Mouse (Mus musculus): Measurements from ENCODE around the gene Ccnd3. TPM values are rescaled to one million over a fixed set of nuclear protein-coding genes. Genes with fewer than 3 reads are reported as not detected.

Ccnd3 gene
- polyA plus RNA-seq, 1 experiment from 2014 or later: 60.6 TPM

DNA sequence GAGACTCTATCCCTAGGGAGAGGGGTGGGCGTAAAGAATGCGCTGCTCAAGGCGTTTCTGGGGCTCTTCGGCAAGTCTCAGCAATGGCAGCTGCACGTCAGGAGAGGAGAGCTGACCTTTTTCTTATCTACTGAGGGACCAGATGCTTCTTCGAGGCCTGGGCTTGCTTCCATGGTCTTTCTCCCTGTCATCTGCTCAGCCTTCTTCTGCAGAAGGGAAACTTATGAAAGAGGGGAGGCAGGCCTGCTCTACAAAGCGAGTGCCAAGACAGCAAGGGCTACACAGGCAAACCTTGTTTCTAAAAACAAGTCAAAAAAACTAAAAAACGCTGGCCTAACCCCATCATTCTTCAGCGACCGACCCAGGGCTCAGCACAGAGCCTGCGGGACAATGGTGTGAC is 70.0 kb downstream of the Ccnd3 start:
- no peaks in the 10 kb centered on the region for H3K27me3 ChIP-seq (replicated peaks; ENCODE audit: control insufficient read depth, insufficient read depth, low read length)
- H3K4me1 ChIP-seq (ENCODE audit: control insufficient read depth, insufficient read depth, low read length): no peaks in the 10 kb centered on the region
- H3K36me3 ChIP-seq (ENCODE audit: control insufficient read depth, insufficient read depth, low read length): no peaks in the 10 kb centered on the region
- ATAC-seq (no peak), DNase-seq (ENCODE audit: low spot score) (no peak)
- no peaks in the 10 kb centered on the region for H3K9me3 ChIP-seq (replicated peaks; ENCODE audit: control insufficient read depth, low read length)
- H3K9ac ChIP-seq (ENCODE audit: low read length): no peak overlapping the region
- H3K27ac ChIP-seq (ENCODE audit: low read depth, low read length): no peak overlapping the region
- WGBS: 77% methylated on average over 11 of the region's 11 CpGs
- no peak overlapping the region for H3K4me3 ChIP-seq (ENCODE audit: low read depth, low read length)
- no peak overlapping the region for H3K4me2 ChIP-seq (ENCODE audit: low read length)

DNA sequence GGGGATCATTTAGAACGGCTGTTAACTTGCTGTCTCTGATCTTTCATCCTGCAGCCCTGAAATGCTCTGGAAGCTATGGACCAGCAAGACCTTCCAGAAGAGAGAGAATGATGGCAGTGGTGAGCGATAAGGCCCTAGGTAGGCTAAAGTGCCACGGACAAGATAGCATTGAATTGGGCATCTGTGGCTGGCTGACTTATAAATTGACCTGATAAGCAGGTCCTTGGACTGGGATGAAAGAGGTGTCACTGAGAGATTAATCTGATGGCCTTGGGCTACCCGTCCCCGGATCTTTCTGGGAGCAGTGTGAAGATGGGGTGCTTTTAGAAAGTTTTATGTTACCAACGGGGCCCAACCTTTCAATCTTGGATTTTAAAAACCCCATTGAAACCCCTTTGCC is 73.8 kb downstream of the Ccnd3 start:
- Histone ChIP-seq H3K4me1 (ENCODE audit: control insufficient read depth, insufficient read depth, low read length) (no peaks in the 10 kb centered on the region), H3K9me3 (replicated peaks; ENCODE audit: control insufficient read depth, low read length) (no peaks in the 10 kb centered on the region), H3K36me3 (ENCODE audit: control insufficient read depth, insufficient read depth, low read length) (no peaks in the 10 kb centered on the region), H3K4me3 (ENCODE audit: low read depth, low read length) (no peak overlapping the region), H3K27ac (ENCODE audit: low read depth, low read length) (no peak overlapping the region), H3K9ac (ENCODE audit: low read length) (no peak overlapping the region), H3K4me2 (ENCODE audit: low read length) (no peak overlapping the region), H3K27me3 (replicated peaks; ENCODE audit: control insufficient read depth, insufficient read depth, low read length) (no peaks in the 10 kb centered on the region)
- 84% methylated on average over 6 of the region's 6 CpGs for WGBS
- ATAC-seq: no peak
- DNase-seq (ENCODE audit: low spot score): no peak

DNA sequence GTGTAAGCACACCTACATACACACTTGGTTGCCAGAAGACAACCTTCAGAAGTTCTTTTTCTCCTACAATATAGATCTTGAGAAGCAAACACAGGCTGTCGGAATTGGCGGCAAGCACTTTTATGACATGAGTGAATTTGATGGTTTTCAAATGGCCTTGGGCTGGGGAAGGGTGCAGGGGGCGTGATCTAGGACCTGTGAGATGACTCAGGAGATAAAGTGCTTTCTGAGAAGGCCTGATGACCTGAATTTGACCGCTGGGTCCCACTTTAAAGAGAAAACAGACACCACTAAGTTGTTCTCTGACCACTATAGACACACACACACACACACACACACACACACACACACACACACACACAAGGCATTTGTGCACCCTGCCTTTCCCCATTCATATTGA is 76.1 kb downstream of the Ccnd3 start:
- H3K27me3 ChIP-seq (replicated peaks; ENCODE audit: control insufficient read depth, insufficient read depth, low read length): no peaks in the 10 kb centered on the region
- H3K4me2 ChIP-seq (ENCODE audit: low read length): no peak overlapping the region
- H3K9ac ChIP-seq (ENCODE audit: low read length): no peak overlapping the region
- no peaks in the 10 kb centered on the region for H3K36me3 ChIP-seq (ENCODE audit: control insufficient read depth, insufficient read depth, low read length)
- 94% methylated on average over 4 of the region's 4 CpGs for WGBS
- no peaks in the 10 kb centered on the region for H3K9me3 ChIP-seq (replicated peaks; ENCODE audit: control insufficient read depth, low read length)
- no peaks in the 10 kb centered on the region for H3K4me1 ChIP-seq (ENCODE audit: control insufficient read depth, insufficient read depth, low read length)
- no peak overlapping the region for H3K27ac ChIP-seq (ENCODE audit: low read depth, low read length)
- ATAC-seq (no peak), DNase-seq (ENCODE audit: low spot score) (no peak)
- no peak overlapping the region for H3K4me3 ChIP-seq (ENCODE audit: low read depth, low read length)

DNA sequence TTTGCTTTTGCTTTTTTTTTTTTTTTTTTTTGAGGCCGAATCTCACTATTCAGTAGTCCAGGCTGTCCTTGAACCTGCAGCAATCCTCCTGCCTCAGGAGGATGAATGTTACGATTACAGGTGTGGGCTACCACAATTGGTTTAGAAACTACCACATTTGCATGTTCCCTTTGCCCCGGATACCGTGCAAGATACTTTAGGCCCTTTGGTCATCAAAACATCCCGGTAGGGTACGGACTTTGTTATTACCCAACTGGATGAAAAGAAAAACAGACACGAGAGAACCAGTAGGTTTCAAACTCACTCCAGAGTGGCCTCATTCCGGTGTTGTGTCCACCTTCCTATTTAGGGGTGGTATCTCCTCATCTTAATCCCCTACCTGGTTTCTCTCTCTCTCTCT is 83.7 kb downstream of the Ccnd3 start:
- no peak for ATAC-seq

DNA sequence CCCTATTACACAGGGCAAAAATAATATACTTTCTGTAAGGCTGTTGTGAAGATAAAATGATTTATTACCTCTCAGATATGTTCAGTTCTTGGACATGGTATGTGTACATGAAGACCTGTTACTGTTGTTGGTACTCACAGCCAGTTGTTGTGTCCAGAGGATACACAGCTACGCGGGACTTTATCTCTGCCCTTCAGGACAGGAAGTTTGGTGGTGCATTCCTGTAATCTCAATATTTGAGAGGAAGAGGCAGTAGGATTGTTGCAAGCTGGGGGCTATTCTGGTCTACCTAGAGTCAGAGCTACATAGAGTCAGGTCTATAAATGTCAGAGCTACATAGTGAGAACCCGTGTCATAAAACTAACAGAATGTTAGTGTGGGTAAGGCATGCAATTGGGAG is 86.2 kb downstream of the Ccnd3 start:
- Histone ChIP-seq H3K9ac (ENCODE audit: low read length) (no peak overlapping the region), H3K9me3 (replicated peaks; ENCODE audit: control insufficient read depth, low read length) (no peaks in the 10 kb centered on the region), H3K36me3 (ENCODE audit: control insufficient read depth, insufficient read depth, low read length) (no peaks in the 10 kb centered on the region), H3K27me3 (replicated peaks; ENCODE audit: control insufficient read depth, insufficient read depth, low read length) (no peaks in the 10 kb centered on the region), H3K4me2 (ENCODE audit: low read length) (no peak overlapping the region), H3K27ac (ENCODE audit: low read depth, low read length) (no peak overlapping the region), H3K4me3 (ENCODE audit: low read depth, low read length) (no peak overlapping the region), H3K4me1 (ENCODE audit: control insufficient read depth, insufficient read depth, low read length) (peaks cover 11% of the 10 kb centered on the region)
- ATAC-seq (no peak), DNase-seq (ENCODE audit: low spot score) (no peak)
- WGBS: 94% methylated on average over 3 of the region's 3 CpGs

More for the DNA sequence above, 83.7 kb downstream of the Ccnd3 start:
- H3K36me3 ChIP-seq (ENCODE audit: control insufficient read depth, insufficient read depth, low read length): no peaks in the 10 kb centered on the region
- H3K9me3 ChIP-seq (replicated peaks; ENCODE audit: control insufficient read depth, low read length): no peaks in the 10 kb centered on the region
- no peak for DNase-seq (ENCODE audit: low spot score)
- H3K4me3 ChIP-seq (ENCODE audit: low read depth, low read length): no peak overlapping the region
- no peak overlapping the region for H3K27ac ChIP-seq (ENCODE audit: low read depth, low read length)
- H3K27me3 ChIP-seq (replicated peaks; ENCODE audit: control insufficient read depth, insufficient read depth, low read length): no peaks in the 10 kb centered on the region
- 88% methylated on average over 8 of the region's 8 CpGs for WGBS
- no peak overlapping the region for H3K9ac ChIP-seq (ENCODE audit: low read length)
- no peaks in the 10 kb centered on the region for H3K4me1 ChIP-seq (ENCODE audit: control insufficient read depth, insufficient read depth, low read length)
- H3K4me2 ChIP-seq (ENCODE audit: low read length): no peak overlapping the region

DNA sequence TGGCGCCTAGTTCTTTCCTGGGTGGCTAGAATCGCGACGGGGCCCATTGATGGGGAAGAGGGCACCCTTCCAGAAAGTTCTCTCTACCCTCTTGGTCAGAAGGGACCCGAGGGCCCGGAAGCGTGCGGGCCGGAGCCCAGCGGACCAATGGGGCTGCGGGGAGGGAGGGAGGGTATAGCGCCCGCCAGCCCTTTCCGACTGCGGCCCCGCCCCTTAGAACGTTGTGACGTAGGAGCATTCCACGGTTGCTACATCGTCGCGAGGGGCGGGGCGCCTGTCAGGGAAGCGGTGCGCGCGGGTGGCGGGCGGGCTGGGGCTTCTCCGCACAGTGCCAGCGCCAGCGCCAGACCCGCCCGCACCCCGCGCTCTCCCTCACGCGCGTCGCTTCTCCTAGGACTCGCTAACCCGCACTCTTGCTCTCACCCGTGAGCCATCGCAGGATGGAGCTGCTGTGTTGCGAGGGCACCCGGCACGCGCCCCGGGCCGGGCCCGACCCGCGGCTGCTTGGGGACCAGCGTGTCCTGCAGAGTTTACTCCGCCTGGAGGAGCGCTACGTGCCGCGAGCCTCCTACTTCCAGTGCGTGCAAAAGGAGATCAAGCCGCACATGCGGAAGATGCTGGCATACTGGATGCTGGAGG is 88.5 kb downstream of the Ccnd3 start:
- ATAC-seq: peak; percentile 91
- peak; percentile 96 for DNase-seq (ENCODE audit: low spot score)
- Histone ChIP-seq H3K9me3 (replicated peaks; ENCODE audit: control insufficient read depth, low read length) (no peaks in the 10 kb centered on the region), H3K27ac (ENCODE audit: low read depth, low read length) (peak overlapping the region; percentile 68), H3K36me3 (ENCODE audit: control insufficient read depth, insufficient read depth, low read length) (no peaks in the 10 kb centered on the region), H3K27me3 (replicated peaks; ENCODE audit: control insufficient read depth, insufficient read depth, low read length) (no peaks in the 10 kb centered on the region), H3K4me2 (ENCODE audit: low read length) (peak overlapping the region; percentile 98), H3K9ac (ENCODE audit: low read length) (peak overlapping the region; percentile 75), H3K4me3 (ENCODE audit: low read depth, low read length) (peak overlapping the region; percentile 64), H3K4me1 (ENCODE audit: control insufficient read depth, insufficient read depth, low read length) (peaks cover 15% of the 10 kb centered on the region)
- under 1% methylated on average over 55 of the region's 63 CpGs for WGBS

DNA sequence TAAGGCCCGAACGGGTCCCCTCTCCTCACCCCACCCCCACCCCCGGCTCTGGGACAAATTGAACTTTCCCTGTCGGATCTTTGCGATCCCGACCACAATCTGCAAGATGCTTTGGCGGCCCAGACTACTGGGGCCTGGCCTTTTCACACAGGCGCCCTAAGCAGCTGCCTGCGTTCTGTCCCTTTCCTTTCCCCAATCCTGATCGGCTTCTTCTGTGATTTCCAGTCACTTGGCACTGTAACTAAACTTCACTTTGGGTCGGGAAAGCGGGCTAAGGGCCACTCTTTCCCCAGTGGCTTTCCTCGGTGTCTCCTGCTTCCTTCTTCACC is 89.0 kb downstream of the Ccnd3 start:
- H3K9ac ChIP-seq (ENCODE audit: low read length): peak overlapping the region; percentile 75
- peak overlapping the region; percentile 68 for H3K27ac ChIP-seq (ENCODE audit: low read depth, low read length)
- H3K4me1 ChIP-seq (ENCODE audit: control insufficient read depth, insufficient read depth, low read length): peaks cover 15% of the 10 kb centered on the region
- peaks cover 2% of the 10 kb centered on the region; the same call in 1 of the 2 replicates for H3K36me3 ChIP-seq (ENCODE audit: control insufficient read depth, insufficient read depth, low read length)
- H3K4me2 ChIP-seq (ENCODE audit: low read length): peak overlapping the region; percentile 98
- DNase-seq (ENCODE audit: low spot score) (no peak), ATAC-seq (no peak)
- no peaks in the 10 kb centered on the region for H3K27me3 ChIP-seq (replicated peaks; ENCODE audit: control insufficient read depth, insufficient read depth, low read length)
- peak overlapping the region; percentile 64 for H3K4me3 ChIP-seq (ENCODE audit: low read depth, low read length)
- no peaks in the 10 kb centered on the region for H3K9me3 ChIP-seq (replicated peaks; ENCODE audit: control insufficient read depth, low read length)
- whole genome bisulfite sequencing: 1% methylated on average over 13 of the region's 13 CpGs

DNA sequence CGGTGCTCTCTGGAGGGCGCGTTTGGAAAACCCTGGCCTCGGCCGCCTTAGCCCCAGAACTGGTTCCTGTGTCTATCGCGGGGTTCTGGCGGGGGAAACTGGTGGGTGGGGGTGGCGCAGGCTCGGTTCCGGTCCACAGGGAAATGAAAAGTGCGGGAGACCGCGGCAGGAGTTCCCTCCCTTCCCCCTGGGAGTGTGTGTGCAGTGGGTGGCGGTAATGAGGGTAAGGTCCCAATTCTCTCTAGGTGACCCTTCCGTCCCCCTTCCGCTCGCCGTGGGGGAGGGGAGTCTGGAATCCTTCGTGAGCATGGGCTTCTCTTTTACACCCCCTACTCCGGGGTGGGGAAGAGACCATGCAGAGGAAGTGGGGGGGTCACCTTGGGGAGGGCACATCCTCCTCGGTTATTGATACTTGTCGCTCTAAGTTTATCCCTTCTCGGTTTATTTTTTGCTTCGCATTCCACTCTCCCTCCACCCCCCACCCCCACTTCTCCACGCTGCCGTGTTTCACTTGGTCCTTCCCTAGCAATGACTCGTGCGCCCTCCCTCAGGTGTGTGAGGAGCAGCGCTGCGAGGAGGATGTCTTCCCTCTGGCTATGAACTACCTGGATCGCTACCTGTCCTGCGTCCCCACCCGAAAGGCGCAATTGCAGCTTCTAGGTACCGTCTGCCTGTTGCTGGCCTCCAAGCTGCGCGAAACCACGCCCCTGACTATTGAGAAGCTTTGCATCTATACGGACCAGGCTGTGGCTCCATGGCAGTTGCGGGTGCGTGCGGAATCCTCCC is 89.5 kb downstream of the Ccnd3 start:
- ATAC-seq (no peak), DNase-seq (ENCODE audit: low spot score) (peak; percentile 31)
- peaks cover 8% of the 10 kb centered on the region for H3K36me3 ChIP-seq (ENCODE audit: control insufficient read depth, insufficient read depth, low read length)
- no peaks in the 10 kb centered on the region for H3K27me3 ChIP-seq (replicated peaks; ENCODE audit: control insufficient read depth, insufficient read depth, low read length)
- H3K9me3 ChIP-seq (replicated peaks; ENCODE audit: control insufficient read depth, low read length): no peaks in the 10 kb centered on the region
- H3K4me2 ChIP-seq (ENCODE audit: low read length): peak overlapping the region; percentile 98
- peak overlapping the region; percentile 64 for H3K4me3 ChIP-seq (ENCODE audit: low read depth, low read length)
- WGBS: under 1% methylated on average over 36 of the region's 43 CpGs
- H3K27ac ChIP-seq (ENCODE audit: low read depth, low read length): peak overlapping the region; percentile 81
- H3K9ac ChIP-seq (ENCODE audit: low read length): peak overlapping the region; percentile 75
- peaks cover 15% of the 10 kb centered on the region for H3K4me1 ChIP-seq (ENCODE audit: control insufficient read depth, insufficient read depth, low read length)

DNA sequence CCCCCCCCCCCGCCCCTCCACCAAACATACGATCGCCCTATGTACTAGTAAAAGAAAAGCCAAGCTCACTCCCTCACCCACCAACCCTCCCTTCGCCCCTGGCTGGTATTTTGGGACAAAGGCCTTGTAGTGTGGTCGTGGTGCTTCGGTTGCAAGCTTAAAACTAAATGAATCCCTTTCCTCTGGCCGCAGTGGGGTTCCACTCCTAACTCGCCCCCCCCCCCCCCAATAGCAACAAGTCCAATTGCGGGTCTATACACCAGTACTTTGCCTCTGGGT is 90.1 kb downstream of the Ccnd3 start:
- DNase-seq (ENCODE audit: low spot score) (no peak), ATAC-seq (no peak)
- Histone ChIP-seq H3K9ac (ENCODE audit: low read length) (peak overlapping the region; percentile 75), H3K4me3 (ENCODE audit: low read depth, low read length) (peak overlapping the region; percentile 64), H3K4me2 (ENCODE audit: low read length) (peak overlapping the region; percentile 98), H3K4me1 (ENCODE audit: control insufficient read depth, insufficient read depth, low read length) (peaks cover 15% of the 10 kb centered on the region), H3K36me3 (ENCODE audit: control insufficient read depth, insufficient read depth, low read length) (peaks cover 13% of the 10 kb centered on the region), H3K9me3 (replicated peaks; ENCODE audit: control insufficient read depth, low read length) (no peaks in the 10 kb centered on the region), H3K27ac (ENCODE audit: low read depth, low read length) (peak overlapping the region; percentile 81), H3K27me3 (replicated peaks; ENCODE audit: control insufficient read depth, insufficient read depth, low read length) (no peaks in the 10 kb centered on the region)
- WGBS: 2% methylated on average over 7 of the region's 9 CpGs
